Mouse (Mus musculus) G1E (cell line): ENCODE data around the gene Dbt. TPM values are rescaled to one million over a fixed set of nuclear protein-coding genes. Genes with fewer than 3 reads are reported as not detected.

Source experiments
- ATAC-seq: 2 replicates; pipeline ENCODE4 v1.8.0; 2016; ENCODE audit warnings: mild to moderate bottlenecking; ENCODE audit not compliant: insufficient number of reproducible peaks, poor library complexity, low FRiP score, severe bottlenecking; ENCODE audit errors: extremely low read depth
- DNase-seq: peaks from one replicate; pipeline ENCODE4 v3.0.0; 2012; ENCODE audit warnings: low spot score
- H3K27me3 ChIP-seq: 2 replicates; pipeline ENCODE4 v1.6.1; 2012; ENCODE audit warnings: mild to moderate bottlenecking, low read length, inconsistent platforms; ENCODE audit not compliant: insufficient read depth
- H3K36me3 ChIP-seq: replicated peaks from 2 replicates; pipeline ENCODE3; 2012; ENCODE audit warnings: mild to moderate bottlenecking, inconsistent platforms
- H3K4me1 ChIP-seq: 2 replicates; pipeline ENCODE4 v1.6.1; 2012; ENCODE audit warnings: low read depth, low read length, inconsistent platforms, mixed read lengths; ENCODE audit not compliant: insufficient read depth
- H3K4me3 ChIP-seq: 2 replicates; pipeline ENCODE4 v1.5.1; 2012; ENCODE audit warnings: low read depth, mild to moderate bottlenecking, inconsistent platforms, low read length, moderate library complexity, mixed read lengths
- H3K9me3 ChIP-seq: replicated peaks from 2 replicates; pipeline ENCODE4 v1.6.1; 2012; ENCODE audit warnings: inconsistent platforms
- CTCF ChIP-seq: IDR thresholded peaks from 2 replicates; pipeline ENCODE4 v1.5.1; 2012; ENCODE audit warnings: low read depth, low read length, inconsistent platforms, mixed read lengths
- GATA1 ChIP-seq: IDR thresholded peaks from 2 replicates; pipeline ENCODE4 v1.6.1; 2012; ENCODE audit warnings: borderline replicate concordance, low read length, inconsistent platforms, mixed read lengths
- GATA2 ChIP-seq: IDR thresholded peaks from 2 replicates; pipeline ENCODE4 v1.6.1; 2012; ENCODE audit warnings: low read depth, low read length, inconsistent platforms, borderline replicate concordance
- POLR2AphosphoS5 ChIP-seq: IDR thresholded peaks from 2 replicates; pipeline ENCODE4 v1.6.1; 2012; ENCODE audit warnings: low read depth, low read length, inconsistent platforms; ENCODE audit not compliant: insufficient replicate concordance
- TAL1 ChIP-seq: conservative IDR thresholded peaks from 2 replicates; pipeline ENCODE4 v1.6.1; 2012; ENCODE audit warnings: low read depth, low read length, inconsistent platforms, mixed read lengths
- polyA plus RNA-seq: library from polyadenylated mRNA; stranded (reverse); fragments of >175 nt; gene quantifications from 2 replicates; pipeline ENCODE4 v1.2.3, GENCODE M21; 2012
- total RNA-seq, 2 experiments: library from RNA; stranded (forward) in 1 of 2; stranded (reverse) in 1 of 2; fragments of 200-1000 nt in 1 of 2; fragments of >200 nt in 1 of 2; fragmentation: Nextera tagmentation in 1 of 2; gene quantifications; 2 replicates each; pipeline ENCODE4 v1.2.3; 2014 to 2017

Dbt gene
- total and polyA plus RNA-seq, 3 experiments: 0.69 to 9.5 (median 6.8) TPM

- no peak for TF ChIP-seq POLR2AphosphoS5
- no peak for TF ChIP-seq TAL1
- TF ChIP-seq GATA2: no peak
- no peak for TF ChIP-seq GATA1
- no peak for TF ChIP-seq CTCF
- DNase-seq: peak; percentile 83
- peak within 1 kb of the TSS; percentile 94 for H3K4me3 ChIP-seq
- peaks cover 41% of the 10 kb centered on the region for H3K36me3 ChIP-seq
- no peaks in the 10 kb centered on the region for H3K9me3 ChIP-seq
- no peaks in the 10 kb centered on the region for H3K27me3 ChIP-seq
- peaks cover 30% of the 10 kb centered on the region for H3K4me1 ChIP-seq
- peak; percentile 92 for ATAC-seq
Measured at GRCm38 (mm10) chr3:116594728-116595602, 82.1 kb downstream of the Dbt start, which contains the start of gene Sass6. Sass6 (plus strand) TSS chr3:116594982.

- Histone ChIP-seq H3K36me3 (peaks cover 35% of the 10 kb centered on the region), H3K4me1 (peaks cover 30% of the 10 kb centered on the region), H3K4me3 (peak overlapping the region; percentile 94), H3K9me3 (no peaks in the 10 kb centered on the region), H3K27me3 (no peaks in the 10 kb centered on the region)
- ATAC-seq (no peak), DNase-seq (no peak)
- TF ChIP-seq POLR2AphosphoS5: no peak
- no peak for TF ChIP-seq GATA1
- TF ChIP-seq GATA2: no peak
Measured at GRCm38 (mm10) chr3:116595603-116595991, 82.7 kb downstream of the Dbt start.

Other genes starting within 250 kb of the Dbt start
- 24.0 and 29.9 TPM in 2 replicates for gene Cdc14a, start 89.0 kb upstream of the Dbt start, total RNA-seq (2014; fragmentation: Nextera tagmentation)
- 16.9 and 18.9 TPM in 2 replicates for gene Cdc14a, start 89.0 kb upstream of the Dbt start, total RNA-seq (2017)
- gene Cdc14a, start 89.0 kb upstream of the Dbt start, polyA plus RNA-seq: 9.3 and 9.6 TPM in 2 replicates
- gene Rtca, start 4.9 kb upstream of the Dbt start, total RNA-seq (2014; fragmentation: Nextera tagmentation): 31.6 and 47.9 TPM in 2 replicates
- 32.1 and 36.8 TPM in 2 replicates for gene Rtca, start 4.9 kb upstream of the Dbt start, total RNA-seq (2017)
- 36.7 and 40.3 TPM in 2 replicates for gene Rtca, start 4.9 kb upstream of the Dbt start, polyA plus RNA-seq
- 2.0 and 4.2 TPM in 2 replicates for gene Lrrc39, start 49.9 kb downstream of the Dbt start, total RNA-seq (2014; fragmentation: Nextera tagmentation)
- gene Lrrc39, start 49.9 kb downstream of the Dbt start, total RNA-seq (2017): 1.7 and 2.2 TPM in 2 replicates
- not detected in 2 replicates for gene Lrrc39, start 49.9 kb downstream of the Dbt start, polyA plus RNA-seq
- 58.1 and 74.3 TPM in 2 replicates for gene Sass6, start 81.9 kb downstream of the Dbt start, total RNA-seq (2014; fragmentation: Nextera tagmentation)
- gene Sass6, start 81.9 kb downstream of the Dbt start, total RNA-seq (2017): 37.6 and 39.6 TPM in 2 replicates
- 6.6 and 7.6 TPM in 2 replicates for gene Sass6, start 81.9 kb downstream of the Dbt start, polyA plus RNA-seq
- gene Trmt13, start 101.5 kb downstream of the Dbt start, total RNA-seq (2014; fragmentation: Nextera tagmentation): 32.1 and 42.9 TPM in 2 replicates
- 34.5 and 35.8 TPM in 2 replicates for gene Trmt13, start 101.5 kb downstream of the Dbt start, total RNA-seq (2017)
- gene Trmt13, start 101.5 kb downstream of the Dbt start, polyA plus RNA-seq: 2.2 and 3.8 TPM in 2 replicates
- gene Mfsd14a, start 149.6 kb downstream of the Dbt start, total RNA-seq (2014; fragmentation: Nextera tagmentation): 73.6 and 75.9 TPM in 2 replicates
- 86.5 and 87.0 TPM in 2 replicates for gene Mfsd14a, start 149.6 kb downstream of the Dbt start, total RNA-seq (2017)
- gene Mfsd14a, start 149.6 kb downstream of the Dbt start, polyA plus RNA-seq: 12.4 and 15.0 TPM in 2 replicates
- gene Gm43191, start 168.2 kb downstream of the Dbt start, total RNA-seq (2014; fragmentation: Nextera tagmentation): not detected in 2 replicates
- not detected in 2 replicates for gene Gm43191, start 168.2 kb downstream of the Dbt start, total RNA-seq (2017)
- not detected in 2 replicates for gene Gm43191, start 168.2 kb downstream of the Dbt start, polyA plus RNA-seq
- 52.6 and 54.6 TPM in 2 replicates for gene Slc35a3, start 199.8 kb downstream of the Dbt start, total RNA-seq (2014; fragmentation: Nextera tagmentation)
- 56.8 and 60.9 TPM in 2 replicates for gene Slc35a3, start 199.8 kb downstream of the Dbt start, total RNA-seq (2017)
- 11.3 and 13.4 TPM in 2 replicates for gene Slc35a3, start 199.8 kb downstream of the Dbt start, polyA plus RNA-seq